ENCODE assay signal across 12 mouse cellular contexts in the genomic region with DNA sequence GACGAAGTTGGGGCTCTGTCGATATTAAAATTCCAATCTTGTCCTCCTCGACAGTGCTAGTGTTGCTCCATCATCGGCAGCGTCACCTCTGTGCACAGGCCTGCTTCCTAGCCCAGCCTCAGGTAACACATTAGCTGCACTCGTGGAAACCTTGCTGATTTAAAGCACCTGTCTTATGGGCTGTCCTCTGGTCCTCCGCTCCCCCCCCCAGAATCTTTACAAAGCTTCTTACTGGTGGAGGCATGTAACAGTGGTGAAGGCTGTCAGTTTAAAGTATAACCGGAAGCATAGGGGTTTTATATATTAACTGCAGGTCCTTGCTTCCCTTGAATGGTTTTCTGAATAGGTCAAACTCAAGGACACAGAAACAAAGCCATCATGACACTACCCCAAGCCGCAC.
"Had no signal": no experiment of that assay in that cellular context is flagged by ENCODE, and none has a peak within 500 bp of the region (broad histone marks: within the 10 kb centered on the region; RNA-seq: fewer than 3 reads in every experiment).

No protein-coding gene starts in this region.

- H3K9me3 ChIP-seq: limb, embryonic 10.5 days; liver, embryonic 15.5 days; neural tube, embryonic 12.5 days had no signal

- H3K27me3 ChIP-seq: liver, embryonic 15.5 days; neural tube, embryonic 12.5 days had no signal

- H3K27ac ChIP-seq: hindbrain, postnatal 0 days; left cerebral cortex, adult 2 months; limb, embryonic 10.5 days; liver, embryonic 15.5 days; neural tube, embryonic 12.5 days; stomach, postnatal 0 days had no signal

- H3K9ac ChIP-seq: liver, embryonic 15.5 days; neural tube, embryonic 12.5 days had no signal

- H3K36me3 ChIP-seq: limb, embryonic 10.5 days; liver, embryonic 15.5 days; neural tube, embryonic 12.5 days had no signal

- H3K4me1 ChIP-seq: limb, embryonic 10.5 days; neural tube, embryonic 12.5 days had no signal

- H3K4me2 ChIP-seq: liver, embryonic 11.5 days; liver, embryonic 15.5 days; neural tube, embryonic 12.5 days had no signal

- ATAC-seq: hindbrain, postnatal 0 days; lung, postnatal 0 days had no signal

- DNase-seq: lung, adult 2 months; lung, postnatal 36 days; midbrain, embryonic 14.5 days; thymus, postnatal 14 days had no signal

- H3K4me3 ChIP-seq: left cerebral cortex, adult 2 months; limb, embryonic 10.5 days; liver, embryonic 15.5 days; neural tube, embryonic 12.5 days had no signal
